Mouse (Mus musculus) thymus, adult 18-20 months (tissue): ENCODE measurements around the gene Myog.

Experiments
- DNase-seq, 2 experiments: peaks; one replicate each; pipeline ENCODE4 v3.0.0; 2022; ENCODE audit warnings: mixed read lengths in 2 of 2

The Myog gene

DNA sequence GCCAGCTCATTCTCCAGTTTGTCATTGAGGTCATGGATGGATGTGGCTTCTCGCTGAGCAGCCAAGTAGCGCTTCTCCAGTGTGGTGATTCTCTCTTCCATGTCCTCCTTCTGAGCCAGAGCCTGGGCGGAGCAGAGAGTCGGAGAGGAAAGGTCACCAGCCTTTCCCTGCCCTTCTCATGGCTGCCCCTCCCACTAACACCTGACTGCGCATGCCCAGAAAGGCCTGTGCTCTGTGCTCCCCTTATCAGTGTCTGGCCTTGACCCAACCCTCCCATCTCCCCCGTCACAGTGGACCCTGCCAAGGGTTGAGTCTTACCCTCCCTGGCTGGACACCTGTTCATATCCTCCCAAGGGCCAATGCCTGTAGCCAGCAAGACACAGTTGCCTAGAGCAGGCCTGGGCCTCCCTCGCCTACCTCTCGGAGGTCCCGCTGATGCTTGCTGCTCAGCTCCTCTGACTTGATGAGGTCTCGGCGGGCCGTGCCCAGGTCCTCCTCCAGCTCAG lies 37.1 kb downstream of the Myog start:
- no peak for DNase-seq

- peak in 1 of 2 experiments; percentile 32 for DNase-seq
Measured at GRCm38 (mm10) chr1:134331879-134332635, 42.3 kb downstream of the Myog start.

- DNase-seq: peak; percentile 15 to 38
Measured at GRCm38 (mm10) chr1:134332770-134333271, 43.0 kb downstream of the Myog start, which contains the start of gene Ppfia4. TSS of gene Ppfia4 (minus strand) at chr1:134332928.

- no peak for DNase-seq
Measured at GRCm38 (mm10) chr1:134333371-134334110, 43.8 kb downstream of the Myog start.

DNA sequence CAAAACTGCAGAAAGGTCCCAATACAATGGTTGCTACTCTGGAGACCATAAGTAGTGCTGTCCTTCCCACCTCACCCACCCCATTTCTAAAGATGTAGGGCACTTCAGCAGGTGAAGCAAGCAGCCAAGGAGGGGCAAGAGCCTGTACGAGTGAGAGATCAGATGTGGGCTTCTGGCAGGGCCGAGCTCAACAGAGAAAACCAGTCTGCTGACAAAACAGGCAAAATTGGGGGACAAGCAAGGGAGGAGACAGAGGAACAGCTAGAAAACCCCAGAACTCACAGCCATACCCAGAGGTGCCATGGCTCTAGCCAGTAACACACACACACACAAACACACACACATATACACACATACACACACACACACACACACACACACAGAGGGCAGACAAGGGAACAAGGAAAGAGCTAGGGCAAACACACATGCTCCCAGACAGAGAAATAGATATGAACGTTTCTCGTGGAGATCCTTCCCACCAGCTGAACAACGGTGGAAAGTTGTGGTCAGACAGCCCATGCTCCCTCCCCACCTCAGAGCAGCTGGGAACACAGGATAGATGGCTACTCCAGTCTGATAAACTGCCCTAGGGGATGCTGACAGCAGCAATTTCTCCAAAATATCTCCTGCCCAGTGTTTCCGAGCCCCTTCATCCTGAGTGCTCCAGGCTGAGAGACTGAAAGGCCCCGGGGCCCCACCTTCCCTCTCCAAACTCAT lies 44.5 kb downstream of the Myog start:
- no peak for DNase-seq

GRCm38 (mm10) chr1:134335211-134335923 lies 45.6 kb downstream of the Myog start:
- no peak for DNase-seq

GRCm38 (mm10) chr1:134335924-134336810 lies 46.4 kb downstream of the Myog start:
- no peak for DNase-seq

DNA sequence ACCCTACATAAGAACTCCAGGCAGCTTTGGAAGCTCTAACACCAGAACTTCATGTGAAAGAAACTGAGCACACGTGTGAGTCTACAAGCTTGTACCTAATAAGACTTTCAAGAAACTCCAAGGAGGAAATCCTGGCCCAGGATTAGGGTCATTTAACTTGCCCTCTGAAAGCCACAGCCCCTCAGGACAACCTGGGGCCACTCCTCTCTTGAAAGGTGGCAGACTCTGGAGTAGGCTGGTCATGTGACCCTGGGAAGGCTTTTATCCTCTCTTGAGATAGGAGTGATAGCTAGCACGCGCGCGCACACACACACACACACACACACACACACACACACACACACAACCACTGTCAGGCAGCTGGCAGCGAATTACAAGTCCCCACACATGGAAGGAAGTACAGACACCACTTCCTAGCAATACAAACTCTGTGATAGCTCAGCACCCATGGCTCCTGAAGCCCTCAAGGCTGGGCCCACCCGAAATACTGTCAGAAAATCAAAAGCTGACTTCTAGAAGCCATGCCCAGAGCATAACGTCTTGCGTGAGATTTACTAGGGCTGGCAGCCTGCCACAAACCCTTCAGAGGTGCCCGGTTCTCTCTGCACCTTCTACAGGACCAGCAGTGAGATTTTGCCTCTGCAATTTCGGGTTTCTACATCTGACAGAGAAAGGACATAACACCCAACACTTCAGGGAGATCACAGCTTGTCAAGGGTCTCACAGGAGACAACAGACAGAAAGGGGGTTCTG lies 47.3 kb downstream of the Myog start:
- no peak for DNase-seq

GRCm38 (mm10) chr1:134339162-134339561 lies 49.4 kb downstream of the Myog start:
- DNase-seq: no peak

DNA sequence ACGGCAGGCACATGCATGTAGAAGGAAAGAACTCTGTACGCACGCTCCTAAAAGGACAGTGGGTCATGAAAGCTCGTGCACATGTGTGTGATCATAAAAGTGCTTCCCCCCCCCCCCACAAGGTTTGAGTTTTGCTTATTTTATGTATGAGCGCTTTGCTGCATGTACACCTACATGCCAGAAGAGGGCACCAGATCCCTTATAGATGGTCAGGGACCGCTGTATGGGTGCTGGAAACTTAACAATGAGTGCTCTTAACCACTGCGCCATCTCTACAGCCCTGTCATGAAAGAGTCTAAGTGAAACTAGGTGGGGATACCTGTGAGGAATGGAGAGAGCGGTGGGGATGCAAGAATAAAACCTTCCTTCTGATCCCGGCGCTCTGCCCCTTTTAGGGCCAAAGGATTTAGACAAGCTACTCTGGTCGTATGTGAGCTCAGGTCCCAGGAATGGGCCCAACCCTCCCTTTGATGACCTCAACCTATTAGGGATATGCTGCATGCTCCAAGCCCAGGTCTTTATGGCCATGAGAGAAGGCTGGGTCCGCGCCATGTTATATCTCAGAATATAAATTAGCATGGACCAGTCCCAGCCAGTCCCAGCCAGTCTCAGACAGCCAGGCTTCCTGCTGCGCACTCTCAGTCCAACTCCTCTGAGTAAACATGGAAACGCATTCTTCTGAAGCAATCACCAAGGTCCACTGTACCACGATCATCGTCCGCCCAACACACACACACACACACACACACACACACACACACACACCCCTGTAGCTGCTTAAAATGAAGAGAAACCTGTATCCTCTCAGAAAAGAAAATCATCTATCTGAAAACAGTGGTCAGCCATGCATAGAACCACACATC lies 50.2 kb downstream of the Myog start:
- DNase-seq: no peak

- no peak for DNase-seq
Measured at GRCm38 (mm10) chr1:134341641-134342277, 52.0 kb downstream of the Myog start.
